Mouse (Mus musculus) brain, embryonic 14.5 days (tissue): ENCODE measurements around the gene Znhit6. TPM values are rescaled to one million over a fixed set of nuclear protein-coding genes. Genes with fewer than 3 reads are reported as not detected.

Experiments
- DNase-seq: peaks from one replicate; pipeline ENCODE4 v3.0.0-alpha.2; 2011; ENCODE audit warnings: low read depth
- CTCF ChIP-seq: fragments of 200-500 bp; IDR thresholded peaks from 2 replicates; pipeline ENCODE4 v1.5.1; 2012; ENCODE audit warnings: inconsistent platforms, mild to moderate bottlenecking, moderate library complexity, borderline replicate concordance; ENCODE audit not compliant: insufficient read depth, insufficient read length; ENCODE audit errors: extremely low read depth
- POLR2A ChIP-seq: fragments of 200-500 bp; IDR thresholded peaks from 2 replicates; pipeline ENCODE4 v1.6.1; 2012; ENCODE audit warnings: mild to moderate bottlenecking, inconsistent platforms, borderline replicate concordance; ENCODE audit not compliant: poor library complexity, insufficient read depth, insufficient read length, severe bottlenecking; ENCODE audit errors: extremely low read depth
- polyA plus RNA-seq: library from polyadenylated mRNA; depleted of rRNA; stranded (reverse); fragments of >200 nt; gene quantifications from 2 replicates; pipeline ENCODE4 v1.2.3, GENCODE M21; 2012

Znhit6 gene
- polyA plus RNA-seq, 1 experiment: 20.9 TPM

DNA sequence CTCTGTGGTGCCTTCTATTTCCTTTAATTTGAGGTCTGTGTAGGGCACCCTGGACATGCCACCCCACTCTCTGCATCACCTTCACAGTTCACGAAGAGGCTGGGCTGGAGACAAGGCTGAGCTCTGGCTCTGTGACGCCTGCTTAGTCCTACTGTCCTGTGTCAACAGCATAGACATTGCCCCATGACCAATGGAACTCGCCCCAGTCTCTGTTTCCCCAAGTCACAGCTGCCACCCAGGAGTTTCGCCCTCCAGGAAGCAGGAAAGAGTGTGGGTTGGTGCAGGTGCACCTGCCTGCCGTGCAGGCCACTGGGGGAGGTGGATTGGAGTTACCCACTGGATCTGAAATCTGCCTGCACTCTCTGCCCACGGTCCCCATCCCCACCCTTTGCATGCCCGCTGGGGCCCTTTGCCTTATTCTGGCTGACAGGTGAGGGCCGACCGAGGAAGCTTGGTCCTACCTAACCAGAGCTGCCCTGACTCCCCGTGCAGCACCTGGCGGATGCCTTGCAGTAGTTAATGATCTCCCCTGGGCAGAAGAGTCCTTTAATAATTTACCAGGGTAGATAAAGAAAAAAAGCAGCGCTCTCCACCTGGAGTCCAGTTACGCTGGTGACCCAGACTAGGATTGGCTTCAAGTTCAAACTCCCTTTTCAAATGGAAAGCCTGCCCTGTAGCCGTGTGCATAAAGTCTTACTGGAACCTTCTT, 58.2 kb downstream of the Znhit6 start:
- TF ChIP-seq CTCF (no peak), POLR2A (no peak)
- DNase-seq: no peak

DNA sequence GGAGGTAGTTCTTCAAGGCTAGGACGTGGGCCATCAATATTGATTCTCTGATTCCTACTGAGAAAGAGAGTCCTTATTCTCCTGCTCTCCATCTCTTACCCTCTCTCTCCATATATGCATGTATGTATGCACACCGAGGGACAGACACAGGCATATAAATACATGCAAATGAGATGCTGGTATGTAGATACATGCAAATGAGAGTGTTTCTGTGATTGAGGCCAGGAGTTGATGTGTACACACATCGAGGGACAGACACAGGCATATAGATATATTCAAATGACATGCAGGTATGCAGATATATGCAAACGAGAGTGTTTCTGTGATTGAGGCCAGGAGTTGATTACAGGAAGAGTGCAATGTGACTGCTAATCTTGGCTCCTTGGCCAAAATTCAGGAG, 64.2 kb downstream of the Znhit6 start:
- DNase-seq: peak; percentile 82
- no peak for TF ChIP-seq POLR2A
- TF ChIP-seq CTCF: no peak

DNA sequence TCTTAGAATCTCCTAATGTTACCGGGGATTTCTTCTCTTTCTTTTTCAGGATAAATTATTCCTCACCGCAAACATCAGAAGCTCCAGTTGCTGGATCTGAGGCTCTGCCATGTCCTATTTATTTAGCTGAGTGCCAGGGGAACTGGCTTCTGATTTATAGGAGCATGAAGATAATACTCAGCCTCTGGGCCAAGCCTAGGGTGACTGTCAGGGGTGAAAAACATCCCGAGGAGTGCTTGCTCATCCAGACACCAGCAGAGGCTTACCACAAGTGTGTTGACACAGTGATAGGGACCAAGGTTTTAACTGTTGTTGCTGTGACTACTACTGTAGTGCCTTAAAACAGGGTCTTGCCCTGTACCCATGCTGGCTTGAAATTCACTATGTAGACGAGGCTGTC, 64.6 kb downstream of the Znhit6 start:
- TF ChIP-seq CTCF (no peak), POLR2A (no peak)
- DNase-seq: no peak

DNA sequence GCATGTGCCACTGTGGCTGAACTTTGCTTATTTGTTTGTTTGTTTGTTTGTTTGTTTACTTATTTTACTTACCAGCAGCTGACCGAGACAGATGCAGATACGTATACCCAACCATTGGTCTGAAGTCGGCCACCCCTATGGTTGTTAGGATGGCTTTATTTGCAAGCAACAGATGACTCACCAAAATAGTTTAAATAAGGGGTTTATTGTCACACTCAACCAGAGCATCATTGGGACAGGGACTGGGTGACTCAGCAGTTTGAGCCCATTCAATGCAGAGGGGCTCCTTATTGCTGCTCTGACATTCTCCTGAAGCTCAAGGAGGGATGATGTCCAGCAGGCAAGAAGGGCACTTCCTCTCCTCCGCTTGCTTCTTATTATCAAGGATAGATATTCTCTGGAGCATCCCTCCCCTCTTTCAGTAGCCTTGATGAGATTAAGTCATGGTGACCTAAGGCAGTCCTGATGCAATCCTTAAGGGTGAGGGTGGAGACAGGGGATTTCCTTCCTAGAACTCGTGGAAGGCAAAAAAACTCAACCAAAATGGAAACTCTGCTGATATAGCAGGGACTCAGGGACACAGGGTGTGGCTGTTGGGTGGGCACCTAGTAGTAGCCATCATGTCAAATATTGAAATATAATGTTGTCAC, 65.2 kb downstream of the Znhit6 start:
- no peak for DNase-seq
- TF ChIP-seq CTCF: no peak
- no peak for TF ChIP-seq POLR2A

DNA sequence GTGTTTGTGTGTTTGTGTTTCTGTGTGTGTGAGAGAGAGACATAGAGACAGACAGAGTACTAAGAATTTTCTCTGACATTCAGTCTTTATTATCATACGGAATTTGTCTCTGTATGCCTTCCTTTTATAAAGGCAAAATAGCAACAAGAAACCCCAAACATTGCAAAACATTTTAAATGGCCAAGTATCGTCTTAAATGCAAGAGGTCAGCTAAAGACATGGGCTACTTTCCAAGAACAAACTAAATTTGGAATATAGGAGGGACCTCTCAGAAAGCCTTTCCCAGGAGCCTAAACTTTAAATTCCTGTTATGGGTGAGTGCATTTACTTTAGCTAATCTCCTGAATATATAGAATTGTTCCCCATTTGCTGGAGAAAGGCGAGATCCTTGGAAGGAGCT, 65.9 kb downstream of the Znhit6 start:
- no peak for DNase-seq
- no peak for TF ChIP-seq CTCF

DNA sequence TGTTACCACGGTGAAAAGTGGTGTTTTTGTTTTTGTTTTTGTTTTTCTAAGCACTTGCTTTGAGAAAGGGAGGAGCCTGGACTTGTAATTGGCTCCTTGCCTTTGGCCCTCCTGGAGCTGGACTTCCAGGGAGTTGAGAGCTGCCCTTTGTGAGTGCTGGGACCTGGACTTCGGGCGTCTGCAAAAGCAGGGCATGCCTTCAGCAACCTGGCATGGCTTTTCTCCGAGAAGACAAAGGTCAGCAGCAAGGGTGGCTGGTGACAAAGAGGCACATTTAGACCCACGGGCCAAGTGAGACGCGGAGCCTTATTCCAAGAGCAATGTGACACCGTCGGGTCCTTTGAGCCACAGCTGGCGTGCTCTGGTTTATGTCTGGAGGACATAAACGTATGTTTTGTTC, 66.9 kb downstream of the Znhit6 start:
- no peak for DNase-seq
- no peak for TF ChIP-seq CTCF
- no peak for TF ChIP-seq POLR2A

DNA sequence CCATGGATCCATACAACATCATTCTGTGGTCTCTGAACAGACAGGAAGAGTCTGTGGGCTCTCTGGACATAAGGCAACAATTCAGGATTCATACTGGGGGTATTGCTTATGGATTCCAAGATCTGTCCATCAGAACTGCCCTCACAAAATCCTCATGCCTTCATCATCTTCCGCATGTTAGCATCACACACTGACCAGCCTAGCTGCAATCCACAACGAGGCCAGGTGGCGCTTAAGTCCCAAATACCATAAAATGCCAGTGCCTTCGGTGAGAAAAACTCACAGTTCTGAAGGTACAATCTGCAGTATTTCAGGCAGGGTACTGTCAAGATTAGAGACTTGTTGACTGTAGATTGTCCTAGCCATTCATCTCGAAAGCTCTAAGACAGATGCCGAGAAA, 69.5 kb downstream of the Znhit6 start:
- TF ChIP-seq POLR2A: no peak
- no peak for TF ChIP-seq CTCF
- DNase-seq: no peak

DNA sequence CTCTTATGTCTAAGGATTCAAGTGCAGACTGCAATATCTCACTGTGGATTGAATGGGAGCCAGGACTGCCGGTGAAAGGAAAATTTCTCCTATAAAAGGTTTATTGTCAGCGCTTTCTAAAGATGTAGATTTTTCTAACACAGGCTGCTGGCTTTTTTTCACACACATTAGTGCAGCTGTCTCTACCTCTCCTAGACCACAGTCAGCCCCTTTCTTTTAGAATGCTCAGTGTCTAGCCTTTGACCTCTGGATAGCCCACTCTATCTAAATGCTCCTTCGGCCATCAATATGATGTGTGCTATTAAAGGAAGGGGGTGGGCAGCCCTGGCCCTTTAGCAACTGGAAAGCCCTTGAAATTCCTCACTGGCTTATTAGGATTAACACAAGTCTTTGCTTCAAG, 70.0 kb downstream of the Znhit6 start:
- peak; percentile 83 for DNase-seq
- TF ChIP-seq CTCF (no peak), POLR2A (no peak)

DNA sequence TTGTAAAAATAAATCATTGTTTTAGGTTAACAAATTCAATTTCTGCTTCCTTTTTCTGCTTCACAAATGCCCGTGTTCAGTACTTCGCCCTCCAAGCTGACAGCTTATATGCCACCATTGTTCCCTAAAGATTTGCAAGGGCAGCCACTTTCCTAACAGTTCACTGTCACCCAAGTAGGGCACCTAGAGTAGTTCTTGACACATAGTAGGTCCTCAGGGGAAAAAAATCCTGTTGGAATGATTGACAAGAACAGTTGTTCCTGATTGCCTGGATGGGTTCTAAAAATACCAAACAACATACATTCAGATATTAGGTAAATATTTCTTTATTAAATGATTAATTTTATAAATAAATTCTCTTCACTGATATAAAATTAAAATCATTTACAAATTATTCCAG, 70.7 kb downstream of the Znhit6 start:
- no peak for DNase-seq
- no peak for TF ChIP-seq CTCF
- TF ChIP-seq POLR2A: no peak

DNA sequence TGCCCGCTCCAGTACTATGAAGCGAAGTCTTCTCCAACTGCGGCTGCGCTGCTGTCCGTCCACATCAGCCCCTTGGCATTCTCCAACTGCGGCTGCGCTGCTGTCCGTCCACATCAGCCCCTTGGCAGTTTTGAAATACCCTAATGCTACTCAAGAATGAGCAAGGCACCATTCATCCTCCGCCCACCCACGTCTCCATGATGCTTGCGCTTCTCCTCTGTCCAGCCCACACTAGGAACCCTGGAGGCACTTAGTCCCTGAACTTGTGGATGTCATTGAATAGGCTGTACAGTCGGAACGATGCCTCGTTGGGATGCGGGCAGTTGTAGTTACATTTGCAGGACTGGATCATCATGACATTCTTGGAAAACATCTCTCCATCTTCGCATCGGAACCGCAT, 71.4 kb downstream of the Znhit6 start:
- peak; percentile 28 for DNase-seq
- TF ChIP-seq POLR2A (no peak), CTCF (no peak)

DNA sequence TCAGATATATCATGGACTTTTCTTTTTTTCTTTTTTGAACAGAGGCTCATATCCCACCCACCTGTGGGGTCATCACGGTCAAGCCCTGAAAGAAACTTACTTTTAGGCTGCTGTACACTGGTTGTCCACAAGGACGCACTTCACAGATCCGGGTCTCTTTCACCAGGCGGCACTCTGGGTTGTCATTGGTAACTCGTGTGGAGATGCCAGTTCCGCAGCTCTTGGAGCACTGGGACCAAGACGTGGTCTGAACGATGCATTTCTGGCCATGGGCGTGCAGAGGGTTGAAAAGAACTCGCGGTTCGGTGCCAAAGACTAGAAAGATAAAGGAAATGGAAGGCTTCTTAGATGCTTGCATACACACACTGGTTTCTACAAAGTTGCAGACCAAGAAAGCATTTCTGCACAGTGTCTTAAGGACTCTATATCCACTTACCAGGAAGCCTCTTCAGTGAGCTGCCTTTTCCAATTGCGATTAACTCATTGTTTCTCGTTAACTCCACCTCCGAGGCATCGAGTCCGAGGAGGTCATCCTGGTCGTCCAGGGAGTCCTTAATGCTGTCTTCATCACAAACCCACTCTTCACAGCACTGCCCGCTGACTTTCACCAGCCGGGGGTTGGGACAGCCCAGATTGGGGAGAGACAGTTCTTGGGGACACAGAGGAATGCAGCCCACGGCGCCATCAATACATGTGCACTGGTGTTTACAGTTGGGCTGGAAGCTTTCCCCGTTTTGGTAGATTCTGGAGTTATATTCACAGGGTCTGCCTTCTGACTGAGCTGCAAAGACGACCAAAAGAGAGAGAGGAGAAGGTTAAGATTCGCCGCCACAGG, 72.3 kb downstream of the Znhit6 start:
- peak; percentile 78 for DNase-seq
- TF ChIP-seq POLR2A (no peak), CTCF (peak; percentile 58)
